Mouse (Mus musculus): ENCODE results near the gene Galnt10. TPM values are rescaled to one million over a fixed set of nuclear protein-coding genes. Genes with fewer than 3 reads are reported as not detected.

Gene Galnt10
- total and polyA plus RNA-seq, 3 experiments, result 0.07 to 0.85 TPM; not detected in 1

- no peak overlapping the region for H3K27ac ChIP-seq (ENCODE audit: insufficient read depth, low read depth)
- 0 out of 4 replicates have a peak, but pooled peaks cover 0 to 2% of the 10 kb centered on the region in 2 experiments for H3K4me1 ChIP-seq (ENCODE audit: control insufficient read depth in 1 of 2, insufficient read depth in 2 of 2)
- no peak overlapping the region for H3K4me2 ChIP-seq (ENCODE audit: insufficient read depth, low read depth, poor library complexity, severe bottlenecking)
- no peaks in the 10 kb centered on the region for H3K79me2 ChIP-seq (replicated peaks; ENCODE audit: control insufficient read depth, extremely low read depth, insufficient read depth, poor library complexity, severe bottlenecking)
- TF ChIP-seq ZC3H11A (IDR thresholded peaks at IDR 0.05; ENCODE audit: low read depth, low read length) (no peak), EP300 (IDR thresholded peaks at IDR 0.05; ENCODE audit: low read length) (no peak), RAD21 (IDR thresholded peaks at IDR 0.05; ENCODE audit: low read depth, low read length) (no peak)
- H3K36me3 ChIP-seq (replicated peaks in 1 of 2; ENCODE audit: control insufficient read depth in 1 of 2, insufficient read depth in 1 of 2, low read length in 1 of 2), result no peaks in the 10 kb centered on the region
- in situ Hi-C loops (cut with MboI; ENCODE audit: low pct_ligation_motif_present, low pct_unique_long_range_greater_than_20kb, low sequenced_read_pairs), result no loop called here
- no peak for DNase-seq (ENCODE audit: extremely low read depth)
- no peak overlapping the region for H3K4me3 ChIP-seq (replicated peaks in 1 of 3; ENCODE audit: low read depth in 2 of 3, low read length in 2 of 3, poor library complexity in 1 of 3)
- no peaks in the 10 kb centered on the region for H3K9me3 ChIP-seq (replicated peaks; ENCODE audit: low read length)
- peaks cover 88% of the 10 kb centered on the region for H3K27me3 ChIP-seq (replicated peaks)
- dilution Hi-C loops (cut with MboI; ENCODE audit: extremely low pct_ligation_motif_present, extremely low pct_unique_long_range_greater_than_20kb, low sequenced_read_pairs), result no loop called here
- no peak overlapping the region for H3K9ac ChIP-seq (ENCODE audit: insufficient read depth, low read depth)
Measured at GRCm38 (mm10) chr11:57687258-57687657, 42.0 kb downstream of the Galnt10 start.

DNA sequence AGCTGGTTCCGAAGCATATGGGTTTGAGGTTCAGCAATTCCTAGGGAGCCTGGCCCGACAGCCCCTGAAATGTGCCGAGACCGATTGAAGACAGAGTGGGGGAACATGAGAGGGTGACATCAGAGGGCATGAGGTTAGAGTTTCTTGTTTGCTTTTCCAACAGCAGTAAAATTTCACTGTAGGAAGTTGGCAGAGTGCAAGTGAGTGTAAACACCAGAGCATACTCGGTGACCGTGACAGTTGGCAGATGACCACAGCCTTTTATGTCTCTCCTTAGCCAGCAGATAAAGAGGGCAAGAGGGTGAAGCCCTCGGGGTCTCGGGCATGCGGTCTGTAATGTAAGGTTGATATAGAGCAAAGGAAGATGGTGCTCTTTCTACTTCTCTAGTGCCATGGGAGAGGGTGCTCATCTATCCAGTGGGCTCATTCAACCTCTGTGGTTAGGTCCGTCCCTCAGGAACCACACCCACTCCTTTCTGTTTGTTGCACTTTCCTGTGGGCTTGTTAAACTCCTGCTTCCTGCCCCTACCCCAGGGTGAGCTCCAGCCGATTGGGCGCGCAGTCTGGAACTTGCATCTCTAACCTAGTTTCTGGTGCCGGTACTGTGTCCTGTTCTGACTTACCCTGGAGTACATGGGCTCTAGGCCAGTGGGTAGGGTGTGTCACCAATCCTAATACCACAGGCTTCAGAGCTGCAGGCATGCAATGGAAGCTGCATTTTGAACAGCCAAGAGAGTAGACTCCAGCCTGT lies 43.1 kb downstream of the Galnt10 start:
- Histone ChIP-seq H3K27me3 (replicated peaks) (peaks cover 90% of the 10 kb centered on the region), H3K4me2 (ENCODE audit: insufficient read depth, low read depth, poor library complexity, severe bottlenecking) (no peak overlapping the region), H3K9me3 (replicated peaks; ENCODE audit: low read length) (no peaks in the 10 kb centered on the region), H3K27ac (ENCODE audit: insufficient read depth, low read depth) (no peak overlapping the region), H3K9ac (ENCODE audit: insufficient read depth, low read depth) (no peak overlapping the region), H3K79me2 (replicated peaks; ENCODE audit: control insufficient read depth, extremely low read depth, insufficient read depth, poor library complexity, severe bottlenecking) (no peaks in the 10 kb centered on the region), H3K4me1 (ENCODE audit: control insufficient read depth in 1 of 2, insufficient read depth in 2 of 2) (0 out of 4 replicates have a peak, but pooled peaks cover 0 to 2% of the 10 kb centered on the region in 2 experiments), H3K36me3 (replicated peaks in 1 of 2; ENCODE audit: control insufficient read depth in 1 of 2, insufficient read depth in 1 of 2, low read length in 1 of 2) (no peaks in the 10 kb centered on the region), H3K4me3 (replicated peaks in 1 of 3; ENCODE audit: low read depth in 2 of 3, low read length in 2 of 3, poor library complexity in 1 of 3) (no peak overlapping the region)
- DNase-seq (ENCODE audit: extremely low read depth), result no peak
- dilution Hi-C loops (cut with MboI; ENCODE audit: extremely low pct_ligation_motif_present, extremely low pct_unique_long_range_greater_than_20kb, low sequenced_read_pairs) (no loop called here), in situ Hi-C loops (cut with MboI; ENCODE audit: low pct_ligation_motif_present, low pct_unique_long_range_greater_than_20kb, low sequenced_read_pairs) (no loop called here)
- TF ChIP-seq USF2 (conservative IDR thresholded peaks at IDR 0.05; ENCODE audit: low read depth, low read length) (no peak), MXI1 (IDR thresholded peaks at IDR 0.05; ENCODE audit: low read depth, low read length) (no peak)

- Histone ChIP-seq H3K4me2 (ENCODE audit: insufficient read depth, low read depth, poor library complexity, severe bottlenecking) (no peak overlapping the region), H3K4me1 (ENCODE audit: control insufficient read depth in 1 of 2, insufficient read depth in 2 of 2) (0 out of 4 replicates have a peak, but pooled peaks cover 0 to 2% of the 10 kb centered on the region in 2 experiments), H3K79me2 (replicated peaks; ENCODE audit: control insufficient read depth, extremely low read depth, insufficient read depth, poor library complexity, severe bottlenecking) (no peaks in the 10 kb centered on the region), H3K9me3 (replicated peaks; ENCODE audit: low read length) (no peaks in the 10 kb centered on the region), H3K9ac (ENCODE audit: insufficient read depth, low read depth) (no peak overlapping the region), H3K36me3 (replicated peaks in 1 of 2; ENCODE audit: control insufficient read depth in 1 of 2, insufficient read depth in 1 of 2, low read length in 1 of 2) (no peaks in the 10 kb centered on the region), H3K4me3 (replicated peaks in 1 of 3; ENCODE audit: low read depth in 2 of 3, low read length in 2 of 3, poor library complexity in 1 of 3) (no peak overlapping the region), H3K27ac (ENCODE audit: insufficient read depth, low read depth) (no peak overlapping the region), H3K27me3 (replicated peaks) (peaks cover 88% of the 10 kb centered on the region)
- TF ChIP-seq RAD21 (IDR thresholded peaks at IDR 0.05; ENCODE audit: low read depth, low read length) (no peak), JUN (IDR thresholded peaks at IDR 0.05; ENCODE audit: insufficient read depth, low read depth, low read length) (no peak), TBP (conservative IDR thresholded peaks at IDR 0.05; ENCODE audit: low read depth, low read length) (no peak), ZNF384 (IDR thresholded peaks at IDR 0.05; ENCODE audit: low read depth, low read length) (no peak), NELFE (IDR thresholded peaks at IDR 0.05; ENCODE audit: low read depth, low read length) (no peak)
- dilution Hi-C loops (cut with MboI; ENCODE audit: extremely low pct_ligation_motif_present, extremely low pct_unique_long_range_greater_than_20kb, low sequenced_read_pairs) (no loop called here), in situ Hi-C loops (cut with MboI; ENCODE audit: low pct_ligation_motif_present, low pct_unique_long_range_greater_than_20kb, low sequenced_read_pairs) (no loop called here)
- no peak for DNase-seq (ENCODE audit: extremely low read depth)
Measured at GRCm38 (mm10) chr11:57689811-57690210, 44.6 kb downstream of the Galnt10 start.
